Mouse (Mus musculus) forebrain, embryonic 14.5 days (tissue): ENCODE measurements at regions not wholly inside any gene's neighbourhood (a gene's known extent, or its start where the extent isn't known, plus 50 kb on each side); places are given as distances from the start of the nearest gene placed in this dataset.

ENCODE experiments used
- ATAC-seq: fragments of 200-750 bp; cut with Nextera tagmentation; 2 replicates; pipeline ENCODE4 v1.8.0; 2017; ENCODE audit warnings: mild to moderate bottlenecking, moderate library complexity
- DNase-seq: peaks from one replicate; pipeline ENCODE4 v3.0.0-alpha.2; 2015; ENCODE audit warnings: low spot score
- H3K27ac ChIP-seq: fragments of 300-500 bp; sonication (generic); 2 replicates; pipeline ENCODE4 v1.5.1; 2014; ENCODE audit warnings: low read depth, mild to moderate bottlenecking, control low read depth, low read length, moderate library complexity
- H3K27me3 ChIP-seq: fragments of 300-500 bp; sonication (generic); replicated peaks from 2 replicates; pipeline ENCODE4 v1.6.1; 2014; ENCODE audit warnings: low read length, control low read depth, mixed read lengths; ENCODE audit not compliant: control insufficient read depth, insufficient read depth
- H3K36me3 ChIP-seq: fragments of 300-500 bp; sonication (generic); 2 replicates; pipeline ENCODE4 v1.6.1; 2014; ENCODE audit warnings: low read length, control low read depth; ENCODE audit not compliant: control insufficient read depth, insufficient read depth
- H3K4me1 ChIP-seq: fragments of 300-500 bp; sonication (generic); 2 replicates; pipeline ENCODE4 v1.6.1; 2014; ENCODE audit warnings: antibody characterized with exemption, low read length, control low read depth; ENCODE audit not compliant: control insufficient read depth, insufficient read depth
- H3K4me2 ChIP-seq: fragments of 300-500 bp; sonication (generic); 2 replicates; pipeline ENCODE4 v1.6.1; 2014; ENCODE audit warnings: mild to moderate bottlenecking, control low read depth, low read length
- H3K4me3 ChIP-seq: fragments of 300-500 bp; sonication (generic); 2 replicates; pipeline ENCODE4 v1.5.1; 2014; ENCODE audit warnings: low read depth, low read length, control low read depth
- H3K9ac ChIP-seq: fragments of 300-500 bp; sonication (generic); 2 replicates; pipeline ENCODE4 v1.6.1; 2014; ENCODE audit warnings: mild to moderate bottlenecking, low read length, control low read depth, moderate library complexity
- H3K9me3 ChIP-seq: fragments of 300-500 bp; sonication (generic); replicated peaks from 2 replicates; pipeline ENCODE4 v1.6.1; 2016; ENCODE audit warnings: low read length, control low read depth, mixed read lengths; ENCODE audit not compliant: control insufficient read depth
- WGBS: fragments of 180-500 bp; shearing (Covaris S2); extraction: QIAGEN DNeasy Blood & Tissue Kit; methylation state at CpG from one replicate; pipeline ENCODE4 v1.1.7; 2014; 5-methylcytosine and 5-hydroxymethylcytosine counted together

- H3K27me3 ChIP-seq: no peaks in the 10 kb centered on the region
- no peaks in the 10 kb centered on the region for H3K36me3 ChIP-seq
- no peak overlapping the region for H3K4me3 ChIP-seq
- H3K9ac ChIP-seq: no peak overlapping the region
- WGBS: 67% methylated on average over 9 of the region's 9 CpGs
- no peak for DNase-seq
- no peak overlapping the region for H3K4me2 ChIP-seq
- ATAC-seq: no peak
- 0 out of 2 replicates have a peak, but pooled peaks cover 5% of the 10 kb centered on the region for H3K9me3 ChIP-seq
- H3K27ac ChIP-seq: no peak overlapping the region
- H3K4me1 ChIP-seq: no peaks in the 10 kb centered on the region
These were observed 87.4 kb downstream of the Hlx start for GRCm38 (mm10) chr1:184644767-184645598.

GRCm38 (mm10) chr1:184630695-184631475 is 101.5 kb downstream of the Hlx start:
- ATAC-seq (no peak), DNase-seq (no peak)
- H3K9me3 ChIP-seq: no peaks in the 10 kb centered on the region
- H3K4me3 ChIP-seq: no peak overlapping the region
- no peak overlapping the region for H3K9ac ChIP-seq
- no peaks in the 10 kb centered on the region for H3K27me3 ChIP-seq
- H3K4me1 ChIP-seq: no peaks in the 10 kb centered on the region
- no peak overlapping the region for H3K4me2 ChIP-seq
- H3K36me3 ChIP-seq: no peaks in the 10 kb centered on the region
- no peak overlapping the region for H3K27ac ChIP-seq
- WGBS: 86% methylated on average over 13 of the region's 13 CpGs

GRCm38 (mm10) chr1:184629194-184629593 is 103.2 kb downstream of the Hlx start:
- no peak overlapping the region for H3K4me2 ChIP-seq
- DNase-seq (no peak), ATAC-seq (no peak)
- no peak overlapping the region for H3K9ac ChIP-seq
- H3K27me3 ChIP-seq: no peaks in the 10 kb centered on the region
- H3K4me1 ChIP-seq: no peaks in the 10 kb centered on the region
- H3K36me3 ChIP-seq: no peaks in the 10 kb centered on the region
- H3K9me3 ChIP-seq: no peaks in the 10 kb centered on the region
- H3K27ac ChIP-seq: no peak overlapping the region
- 92% methylated on average over 9 of the region's 9 CpGs for WGBS
- no peak overlapping the region for H3K4me3 ChIP-seq

- no peak overlapping the region for H3K27ac ChIP-seq
- H3K4me1 ChIP-seq: no peaks in the 10 kb centered on the region
- 81% methylated on average over 3 of the region's 3 CpGs for WGBS
- no peak for ATAC-seq
- H3K4me2 ChIP-seq: no peak overlapping the region
- no peak overlapping the region for H3K9ac ChIP-seq
- H3K36me3 ChIP-seq: no peaks in the 10 kb centered on the region
- no peak overlapping the region for H3K4me3 ChIP-seq
- H3K9me3 ChIP-seq: no peaks in the 10 kb centered on the region
- no peaks in the 10 kb centered on the region for H3K27me3 ChIP-seq
- no peak for DNase-seq
These were observed 103.8 kb downstream of the Hlx start for GRCm38 (mm10) chr1:184628566-184629168.

- DNase-seq: no peak
- WGBS: 91% methylated on average over 3 of the region's 3 CpGs
- no peak for ATAC-seq
- Histone ChIP-seq H3K9ac (no peak overlapping the region), H3K27ac (no peak overlapping the region), H3K4me2 (no peak overlapping the region), H3K4me1 (no peaks in the 10 kb centered on the region), H3K4me3 (no peak overlapping the region), H3K27me3 (no peaks in the 10 kb centered on the region), H3K9me3 (no peaks in the 10 kb centered on the region), H3K36me3 (no peaks in the 10 kb centered on the region)
These were observed 110.0 kb downstream of the Hlx start for GRCm38 (mm10) chr1:184622462-184622861.

GRCm38 (mm10) chr1:184621950-184622349 is 110.5 kb downstream of the Hlx start:
- no peak overlapping the region for H3K27ac ChIP-seq
- no peaks in the 10 kb centered on the region for H3K36me3 ChIP-seq
- H3K4me2 ChIP-seq: no peak overlapping the region
- no peaks in the 10 kb centered on the region for H3K27me3 ChIP-seq
- no peaks in the 10 kb centered on the region for H3K4me1 ChIP-seq
- H3K9ac ChIP-seq: no peak overlapping the region
- no peaks in the 10 kb centered on the region for H3K9me3 ChIP-seq
- WGBS: 88% methylated on average over 15 of the region's 15 CpGs
- DNase-seq: no peak
- no peak for ATAC-seq
- H3K4me3 ChIP-seq: no peak overlapping the region

GRCm38 (mm10) chr1:184617853-184618454 is 114.5 kb downstream of the Hlx start:
- no peaks in the 10 kb centered on the region for H3K4me1 ChIP-seq
- H3K9ac ChIP-seq: no peak overlapping the region
- H3K9me3 ChIP-seq: no peaks in the 10 kb centered on the region
- ATAC-seq (no peak), DNase-seq (no peak)
- no peak overlapping the region for H3K27ac ChIP-seq
- H3K27me3 ChIP-seq: no peaks in the 10 kb centered on the region
- H3K4me2 ChIP-seq: no peak overlapping the region
- no peak overlapping the region for H3K4me3 ChIP-seq
- WGBS: 83% methylated on average over 8 of the region's 8 CpGs
- no peaks in the 10 kb centered on the region for H3K36me3 ChIP-seq

GRCm38 (mm10) chr1:184615991-184616390 is 116.4 kb downstream of the Hlx start:
- Histone ChIP-seq H3K4me3 (no peak overlapping the region), H3K4me2 (no peak overlapping the region), H3K9ac (no peak overlapping the region), H3K27ac (no peak overlapping the region), H3K27me3 (no peaks in the 10 kb centered on the region), H3K9me3 (no peaks in the 10 kb centered on the region), H3K4me1 (no peaks in the 10 kb centered on the region), H3K36me3 (no peaks in the 10 kb centered on the region)
- DNase-seq: no peak
- 66% methylated on average over 3 of the region's 3 CpGs for WGBS
- ATAC-seq: no peak
